Mouse (Mus musculus): ENCODE data around the gene Map6. TPM values are rescaled to one million over a fixed set of nuclear protein-coding genes. Genes with fewer than 3 reads are reported as not detected.

Gene Map6
- not detected in 2 replicates for polyA plus RNA-seq (2012)

GRCm38 (mm10) chr7:99267251-99267896 lies at the start of gene Map6:
Map6 (plus strand) TSS chr7:99267447.
- H3K36me3 ChIP-seq (ENCODE audit: control insufficient read depth): no peaks in the 10 kb centered on the region
- H3K9me3 ChIP-seq (ENCODE audit: control insufficient read depth, low read length): no peaks in the 10 kb centered on the region; the same call in 1 of the 2 replicates
- TF ChIP-seq TAL1 (IDR thresholded peaks at IDR 0.05; ENCODE audit: low read length): no peak
- no peak for TF ChIP-seq GATA1 (IDR thresholded peaks at IDR 0.05; ENCODE audit: low read length)
- no peak within 1 kb of the TSS for H3K4me3 ChIP-seq (replicated peaks)
- H3K27me3 ChIP-seq (ENCODE audit: control insufficient read depth): peaks cover 60% of the 10 kb centered on the region
- H3K4me1 ChIP-seq (ENCODE audit: control insufficient read depth): no peaks in the 10 kb centered on the region

GRCm38 (mm10) chr7:99224225-99224624 lies 43.0 kb upstream of the Map6 start:
- TF ChIP-seq GATA1 (IDR thresholded peaks at IDR 0.05; ENCODE audit: low read length): no peak
- TF ChIP-seq TAL1 (IDR thresholded peaks at IDR 0.05; ENCODE audit: low read length): no peak
- H3K27me3 ChIP-seq (ENCODE audit: control insufficient read depth): no peaks in the 10 kb centered on the region
- no peak overlapping the region for H3K4me3 ChIP-seq (replicated peaks)
- peaks cover 2% of the 10 kb centered on the region; the same call in 1 of the 2 replicates for H3K36me3 ChIP-seq (ENCODE audit: control insufficient read depth)
- H3K4me1 ChIP-seq (ENCODE audit: control insufficient read depth): peaks cover 2% of the 10 kb centered on the region; the same call in 1 of the 2 replicates
- no peaks in the 10 kb centered on the region for H3K9me3 ChIP-seq (ENCODE audit: control insufficient read depth, low read length)

- no peaks in the 10 kb centered on the region for H3K9me3 ChIP-seq (ENCODE audit: control insufficient read depth, low read length)
- H3K4me1 ChIP-seq (ENCODE audit: control insufficient read depth): peaks cover 2% of the 10 kb centered on the region; the same call in 1 of the 2 replicates
- H3K36me3 ChIP-seq (ENCODE audit: control insufficient read depth): peaks cover 2% of the 10 kb centered on the region; the same call in 1 of the 2 replicates
- no peaks in the 10 kb centered on the region for H3K27me3 ChIP-seq (ENCODE audit: control insufficient read depth)
- TF ChIP-seq TAL1 (IDR thresholded peaks at IDR 0.05; ENCODE audit: low read length) (no peak), GATA1 (IDR thresholded peaks at IDR 0.05; ENCODE audit: low read length) (no peak)
- H3K4me3 ChIP-seq (replicated peaks): no peak overlapping the region
Measured at GRCm38 (mm10) chr7:99224648-99225190, 42.5 kb upstream of the Map6 start.

- peaks cover 2% of the 10 kb centered on the region; the same call in 1 of the 2 replicates for H3K36me3 ChIP-seq (ENCODE audit: control insufficient read depth)
- no peak for TF ChIP-seq GATA1 (IDR thresholded peaks at IDR 0.05; ENCODE audit: low read length)
- no peak for TF ChIP-seq TAL1 (IDR thresholded peaks at IDR 0.05; ENCODE audit: low read length)
- no peaks in the 10 kb centered on the region for H3K9me3 ChIP-seq (ENCODE audit: control insufficient read depth, low read length)
- H3K4me1 ChIP-seq (ENCODE audit: control insufficient read depth): peaks cover 2% of the 10 kb centered on the region; the same call in 1 of the 2 replicates
- no peaks in the 10 kb centered on the region for H3K27me3 ChIP-seq (ENCODE audit: control insufficient read depth)
- H3K4me3 ChIP-seq (replicated peaks): no peak overlapping the region
Measured at GRCm38 (mm10) chr7:99225421-99225820, 41.8 kb upstream of the Map6 start.

GRCm38 (mm10) chr7:99226662-99227061 lies 40.6 kb upstream of the Map6 start:
- Histone ChIP-seq H3K9me3 (ENCODE audit: control insufficient read depth, low read length) (no peaks in the 10 kb centered on the region), H3K4me3 (replicated peaks) (no peak overlapping the region), H3K4me1 (ENCODE audit: control insufficient read depth) (peaks cover 2% of the 10 kb centered on the region; the same call in 1 of the 2 replicates), H3K36me3 (ENCODE audit: control insufficient read depth) (peaks cover 2% of the 10 kb centered on the region; the same call in 1 of the 2 replicates), H3K27me3 (ENCODE audit: control insufficient read depth) (no peaks in the 10 kb centered on the region)
- no peak for TF ChIP-seq GATA1 (IDR thresholded peaks at IDR 0.05; ENCODE audit: low read length)
- TF ChIP-seq TAL1 (IDR thresholded peaks at IDR 0.05; ENCODE audit: low read length): no peak

GRCm38 (mm10) chr7:99227267-99227666 lies 40.0 kb upstream of the Map6 start:
- peaks cover 2% of the 10 kb centered on the region; the same call in 1 of the 2 replicates for H3K4me1 ChIP-seq (ENCODE audit: control insufficient read depth)
- H3K4me3 ChIP-seq (replicated peaks): no peak overlapping the region
- H3K9me3 ChIP-seq (ENCODE audit: control insufficient read depth, low read length): no peaks in the 10 kb centered on the region
- H3K27me3 ChIP-seq (ENCODE audit: control insufficient read depth): no peaks in the 10 kb centered on the region
- peaks cover 2% of the 10 kb centered on the region; the same call in 1 of the 2 replicates for H3K36me3 ChIP-seq (ENCODE audit: control insufficient read depth)
- TF ChIP-seq TAL1 (IDR thresholded peaks at IDR 0.05; ENCODE audit: low read length) (no peak), GATA1 (IDR thresholded peaks at IDR 0.05; ENCODE audit: low read length) (no peak)

GRCm38 (mm10) chr7:99228825-99229224 lies 38.4 kb upstream of the Map6 start:
- Histone ChIP-seq H3K9me3 (ENCODE audit: control insufficient read depth, low read length) (no peaks in the 10 kb centered on the region), H3K4me3 (replicated peaks) (no peak overlapping the region), H3K4me1 (ENCODE audit: control insufficient read depth) (peaks cover 2% of the 10 kb centered on the region; the same call in 1 of the 2 replicates), H3K36me3 (ENCODE audit: control insufficient read depth) (no peaks in the 10 kb centered on the region; the same call in 1 of the 2 replicates), H3K27me3 (ENCODE audit: control insufficient read depth) (no peaks in the 10 kb centered on the region)
- no peak for TF ChIP-seq TAL1 (IDR thresholded peaks at IDR 0.05; ENCODE audit: low read length)
- no peak for TF ChIP-seq GATA1 (IDR thresholded peaks at IDR 0.05; ENCODE audit: low read length)

GRCm38 (mm10) chr7:99229411-99229810 lies 37.8 kb upstream of the Map6 start:
- TF ChIP-seq GATA1 (IDR thresholded peaks at IDR 0.05; ENCODE audit: low read length) (no peak), TAL1 (IDR thresholded peaks at IDR 0.05; ENCODE audit: low read length) (no peak)
- no peaks in the 10 kb centered on the region for H3K9me3 ChIP-seq (ENCODE audit: control insufficient read depth, low read length)
- H3K4me3 ChIP-seq (replicated peaks): no peak overlapping the region
- no peaks in the 10 kb centered on the region; the same call in 1 of the 2 replicates for H3K36me3 ChIP-seq (ENCODE audit: control insufficient read depth)
- no peaks in the 10 kb centered on the region for H3K27me3 ChIP-seq (ENCODE audit: control insufficient read depth)
- peaks cover 2% of the 10 kb centered on the region; the same call in 1 of the 2 replicates for H3K4me1 ChIP-seq (ENCODE audit: control insufficient read depth)

GRCm38 (mm10) chr7:99230061-99230747 lies 37.0 kb upstream of the Map6 start:
- no peak overlapping the region for H3K4me3 ChIP-seq (replicated peaks)
- no peaks in the 10 kb centered on the region; the same call in 1 of the 2 replicates for H3K36me3 ChIP-seq (ENCODE audit: control insufficient read depth)
- peaks cover 2% of the 10 kb centered on the region; the same call in 1 of the 2 replicates for H3K4me1 ChIP-seq (ENCODE audit: control insufficient read depth)
- H3K9me3 ChIP-seq (ENCODE audit: control insufficient read depth, low read length): no peaks in the 10 kb centered on the region
- TF ChIP-seq GATA1 (IDR thresholded peaks at IDR 0.05; ENCODE audit: low read length) (no peak), TAL1 (IDR thresholded peaks at IDR 0.05; ENCODE audit: low read length) (no peak)
- H3K27me3 ChIP-seq (ENCODE audit: control insufficient read depth): no peaks in the 10 kb centered on the region

All from erythroblast, embryonic 14.5 days (primary cell).